Mouse (Mus musculus) stomach, postnatal 0 days (tissue): ENCODE measurements around the gene Hoxb9. TPM values are rescaled to one million over a fixed set of nuclear protein-coding genes. Genes with fewer than 3 reads are reported as not detected.

ENCODE experiments used
- ATAC-seq: fragments of 200-750 bp; cut with Nextera tagmentation; 2 replicates; pipeline ENCODE4 v1.8.0; 2017; ENCODE audit not compliant: low FRiP score, low TSS enrichment
- DNase-seq: peaks from one replicate; pipeline ENCODE4 v3.0.0-alpha.2; 2016; ENCODE audit warnings: low spot score
- H3K27ac ChIP-seq: fragments of 300-500 bp; sonication (generic); replicated peaks from 2 replicates; pipeline ENCODE4 v1.5.1; 2014; ENCODE audit warnings: mild to moderate bottlenecking, control low read depth
- H3K27me3 ChIP-seq: fragments of 300-500 bp; sonication (generic); 2 replicates; pipeline ENCODE4 v1.6.1; 2014; ENCODE audit warnings: low read length; ENCODE audit not compliant: control insufficient read depth, insufficient read depth
- H3K36me3 ChIP-seq: fragments of 300-500 bp; sonication (generic); 2 replicates; pipeline ENCODE4 v1.6.1; 2014; ENCODE audit warnings: low read length, mixed read lengths; ENCODE audit not compliant: control insufficient read depth, insufficient read depth
- H3K4me1 ChIP-seq: fragments of 300-500 bp; sonication (generic); replicated peaks from 2 replicates; pipeline ENCODE4 v1.6.1; 2014; ENCODE audit warnings: antibody characterized with exemption; ENCODE audit not compliant: control insufficient read depth, insufficient read depth
- H3K4me2 ChIP-seq: fragments of 300-500 bp; sonication (generic); replicated peaks from 2 replicates; pipeline ENCODE4 v1.6.1; 2014; ENCODE audit warnings: low read depth, mild to moderate bottlenecking, control low read depth, moderate library complexity
- H3K4me3 ChIP-seq: fragments of 300-500 bp; sonication (generic); 2 replicates; pipeline ENCODE4 v1.5.1; 2014; ENCODE audit warnings: low read depth, low read length, control low read depth
- H3K9ac ChIP-seq: fragments of 300-500 bp; sonication (generic); 2 replicates; pipeline ENCODE4 v1.6.1; 2014; ENCODE audit warnings: mild to moderate bottlenecking, low read length, control low read depth, mixed read lengths
- H3K9me3 ChIP-seq: fragments of 300-500 bp; sonication (generic); 2 replicates; pipeline ENCODE4 v1.6.1; 2016; ENCODE audit warnings: low read length; ENCODE audit not compliant: control insufficient read depth
- CTCF ChIP-seq: IDR thresholded peaks from 2 replicates; pipeline ENCODE4 v1.5.1; 2016; ENCODE audit warnings: antibody characterized with exemption, low read depth, mild to moderate bottlenecking, moderate library complexity
- EP300 ChIP-seq: optimal IDR thresholded peaks from 2 replicates; pipeline ENCODE3; 2016; ENCODE audit warnings: antibody characterized with exemption
- WGBS: fragments of 180-500 bp; shearing (Covaris S2); extraction: QIAGEN DNeasy Blood & Tissue Kit; methylation state at CpG from one replicate; pipeline ENCODE4 v1.1.7; 2014; 5-methylcytosine and 5-hydroxymethylcytosine counted together
- polyA plus RNA-seq: library from polyadenylated mRNA; unstranded; fragments of >200 nt; fragmentation: Nextera tagmentation; extraction: Ambion mirVana; gene quantifications from 2 replicates; pipeline ENCODE4 v1.2.1, GENCODE M21; 2015

Gene Hoxb9
- polyA plus RNA-seq, 1 experiment from 2014 or later: 0.06 TPM

GRCm38 (mm10) chr11:96281396-96281795 lies 10.1 kb downstream of the Hoxb9 start:
- Histone ChIP-seq H3K36me3 (no peaks in the 10 kb centered on the region), H3K27ac (no peak overlapping the region), H3K4me2 (no peak overlapping the region), H3K9ac (no peak overlapping the region), H3K27me3 (peaks cover 32% of the 10 kb centered on the region), H3K4me1 (no peaks in the 10 kb centered on the region), H3K4me3 (no peak overlapping the region), H3K9me3 (no peaks in the 10 kb centered on the region)
- DNase-seq (no peak), ATAC-seq (no peak)
- TF ChIP-seq EP300 (no peak), CTCF (no peak)
- 22% methylated on average over 18 of the region's 18 CpGs for WGBS

- H3K36me3 ChIP-seq: no peaks in the 10 kb centered on the region
- TF ChIP-seq CTCF (no peak), EP300 (no peak)
- H3K27me3 ChIP-seq: peaks cover 35% of the 10 kb centered on the region
- ATAC-seq (no peak), DNase-seq (no peak)
- peak within 1 kb of the TSS; percentile 60; the same call in 1 of the 2 replicates for H3K9ac ChIP-seq
- H3K4me2 ChIP-seq: peak within 1 kb of the TSS; percentile 68
- no peaks in the 10 kb centered on the region for H3K9me3 ChIP-seq
- WGBS: 6% methylated on average over 27 of the region's 27 CpGs
- H3K4me3 ChIP-seq: peak within 1 kb of the TSS; percentile 45
- H3K4me1 ChIP-seq: no peaks in the 10 kb centered on the region
- H3K27ac ChIP-seq: no peak within 1 kb of the TSS
These were observed 10.8 kb downstream of the Hoxb9 start, which contains the start of gene Hoxb8 for GRCm38 (mm10) chr11:96281855-96282570. Gene Hoxb8 (plus strand): TSS chr11:96281905.

GRCm38 (mm10) chr11:96282795-96283430 lies 11.7 kb downstream of the Hoxb9 start:
- H3K27me3 ChIP-seq: peaks cover 32% of the 10 kb centered on the region
- H3K36me3 ChIP-seq: no peaks in the 10 kb centered on the region
- no peak for TF ChIP-seq CTCF
- TF ChIP-seq EP300: no peak
- under 1% methylated on average over 47 of the region's 49 CpGs for WGBS
- 0 out of 2 replicates have a peak, but pooled peaks cover 2% of the 10 kb centered on the region for H3K4me1 ChIP-seq
- ATAC-seq: no peak
- H3K4me2 ChIP-seq: peak overlapping the region; percentile 68
- no peak for DNase-seq
- peak overlapping the region; percentile 60 for H3K9ac ChIP-seq
- no peaks in the 10 kb centered on the region for H3K9me3 ChIP-seq
- H3K4me3 ChIP-seq: peak overlapping the region; percentile 45
- peak overlapping the region; percentile 88 for H3K27ac ChIP-seq

- DNase-seq (peak; percentile 54), ATAC-seq (peak; percentile 41)
- H3K4me1 ChIP-seq: 0 out of 2 replicates have a peak, but pooled peaks cover 2% of the 10 kb centered on the region
- H3K27me3 ChIP-seq: peaks cover 32% of the 10 kb centered on the region
- WGBS: under 1% methylated on average over 43 of the region's 49 CpGs
- peak overlapping the region; percentile 45 for H3K4me3 ChIP-seq
- no peaks in the 10 kb centered on the region for H3K36me3 ChIP-seq
- TF ChIP-seq CTCF (peak; percentile 45; the same call in 1 of the 2 replicates), EP300 (no peak)
- H3K4me2 ChIP-seq: peak overlapping the region; percentile 68
- H3K9ac ChIP-seq: peak overlapping the region; percentile 60
- H3K27ac ChIP-seq: peak overlapping the region; percentile 88
- no peaks in the 10 kb centered on the region for H3K9me3 ChIP-seq
These were observed 12.9 kb downstream of the Hoxb9 start for GRCm38 (mm10) chr11:96284041-96284749.

- Histone ChIP-seq H3K4me2 (peak overlapping the region; percentile 68), H3K4me1 (0 out of 2 replicates have a peak, but pooled peaks cover 2% of the 10 kb centered on the region), H3K4me3 (peak overlapping the region; percentile 45), H3K27me3 (peaks cover 25% of the 10 kb centered on the region), H3K27ac (peak overlapping the region; percentile 88), H3K9ac (peak overlapping the region; percentile 60), H3K36me3 (no peaks in the 10 kb centered on the region), H3K9me3 (no peaks in the 10 kb centered on the region)
- TF ChIP-seq EP300 (no peak), CTCF (no peak)
- DNase-seq (no peak), ATAC-seq (peak; percentile 54)
- WGBS: 3% methylated on average over 34 of the region's 37 CpGs
These were observed 13.8 kb downstream of the Hoxb9 start for GRCm38 (mm10) chr11:96284774-96285734.
